Mouse (Mus musculus) adrenal gland, postnatal 36 days (tissue): ENCODE data around the gene A730071L15Rik. TPM values are rescaled to one million over a fixed set of nuclear protein-coding genes. Genes with fewer than 3 reads are reported as not detected.

Experiments
- total RNA-seq, 2 experiments: library from RNA; stranded (reverse); gene quantifications; 2 replicates each; pipeline ENCODE4 v1.2.3; 2021

A730071L15Rik gene
- total RNA-seq, 2 experiments from 2014 or later = 0.16 TPM; not detected in 1

Other genes with a start within 250 kb of the A730071L15Rik start
- 1 to 10 TPM; 2.1 to 2.4 TPM for gene Gck, start 249.9 kb upstream of the A730071L15Rik start, total RNA-seq
- gene Ykt6, start 244.3 kb upstream of the A730071L15Rik start, total RNA-seq = 10 to 100 TPM; 70.0 to 86.4 TPM
- gene Camk2b, start 133.7 kb upstream of the A730071L15Rik start, total RNA-seq = 10 to 100 TPM in 1 of 2 experiments, 1 to 10 TPM in 1; 7.8 to 14.5 TPM
- gene Nudcd3, start 386 bp downstream of the A730071L15Rik start, total RNA-seq = 10 to 100 TPM; 55.4 to 64.7 TPM
- gene Npc1l1, start 30.1 kb downstream of the A730071L15Rik start, total RNA-seq = under 1 TPM; 0.07 TPM
- 10 to 100 TPM; 55.5 to 59.4 TPM for gene Ddx56, start 67.7 kb downstream of the A730071L15Rik start, total RNA-seq
- 100 to 1,000 TPM; 105 to 114 TPM for gene Tmed4, start 74.8 kb downstream of the A730071L15Rik start, total RNA-seq
- gene Ogdh, start 91.6 kb downstream of the A730071L15Rik start, total RNA-seq = 100 to 1,000 TPM; 515 to 618 TPM
- 10 to 100 TPM; 49.1 to 51.0 TPM for gene Zmiz2, start 189.0 kb downstream of the A730071L15Rik start, total RNA-seq
- 1,000 to 10,000 TPM; 1,935 TPM for gene Ppia, start 215.4 kb downstream of the A730071L15Rik start, total RNA-seq
- gene H2afv, start 244.4 kb downstream of the A730071L15Rik start, total RNA-seq = 10 to 100 TPM; 64.9 to 68.8 TPM